Mouse (Mus musculus): ENCODE results near the gene Enpp6. TPM values are rescaled to one million over a fixed set of nuclear protein-coding genes. Genes with fewer than 3 reads are reported as not detected.

Gene Enpp6
- total and polyA plus RNA-seq, 2 experiments from 2014 or later, result 0.80 to 1.9 TPM

GRCm38 (mm10) chr8:47145258-47145657 is 158.6 kb downstream of the Enpp6 start:
- 97% methylated on average over 8 of the region's 9 CpGs for WGBS
- no peaks in the 10 kb centered on the region for H3K36me3 ChIP-seq (ENCODE audit: insufficient read depth, low read length)
- H3K4me3 ChIP-seq (ENCODE audit: low read depth, low read length), result no peak overlapping the region
- TF ChIP-seq CTCF (IDR thresholded peaks at IDR 0.05), result no peak
- no peaks in the 10 kb centered on the region for H3K27me3 ChIP-seq (ENCODE audit: insufficient read depth, low read length)
- DNase-seq (ENCODE audit: low spot score) (no peak), ATAC-seq (ENCODE audit: low FRiP score) (no peak)
- no peak overlapping the region for H3K27ac ChIP-seq (ENCODE audit: low read depth, low read length)
- no peaks in the 10 kb centered on the region for H3K9me3 ChIP-seq (ENCODE audit: low read length)
- H3K4me2 ChIP-seq (ENCODE audit: low read depth, low read length, poor library complexity, severe bottlenecking), result no peak overlapping the region
- no peaks in the 10 kb centered on the region for H3K4me1 ChIP-seq (ENCODE audit: insufficient read depth, low read length)
- H3K9ac ChIP-seq (replicated peaks; ENCODE audit: low read length, poor library complexity, severe bottlenecking), result no peak overlapping the region

Other genes with a start within 250 kb of the Enpp6 start
- 3.3 and 4.0 TPM in 2 replicates for gene Irf2, start 247.2 kb upstream of the Enpp6 start, total RNA-seq (2014; rRNA removed)
- gene Irf2, start 247.2 kb upstream of the Enpp6 start, polyA plus RNA-seq (2015; fragmentation: Nextera tagmentation; extraction: Ambion mirVana), result 9.5 and 9.7 TPM in 2 replicates